Mouse (Mus musculus): ENCODE results near the gene Canx. TPM values are rescaled to one million over a fixed set of nuclear protein-coding genes. Genes with fewer than 3 reads are reported as not detected.
"Not testable (repeated sequence)": the region's sequence is repeated elsewhere in the genome, so short reads cannot be mapped to it uniquely, and the experiment has no call there.

Canx gene
- total RNA-seq, 2 experiments from 2014 or later, result 411 to 425 TPM

GRCm38 (mm10) chr11:50336126-50336525 lies 10.7 kb upstream of the Canx start:
- no peak for DNase-seq (ENCODE audit: low spot score in 2 of 2)

GRCm38 (mm10) chr11:50333181-50333580 lies 7.7 kb upstream of the Canx start:
- no peak for DNase-seq (ENCODE audit: low spot score in 2 of 2)

- no peak for DNase-seq (ENCODE audit: low spot score in 2 of 2)
Measured at GRCm38 (mm10) chr11:50329378-50329777, 3.9 kb upstream of the Canx start.

- no peak for DNase-seq (ENCODE audit: low spot score in 2 of 2)
Measured at GRCm38 (mm10) chr11:50328075-50328625, 2.7 kb upstream of the Canx start.

GRCm38 (mm10) chr11:50326302-50326966 lies 961 bp upstream of the Canx start:
- no peak for DNase-seq (ENCODE audit: low spot score in 2 of 2)

GRCm38 (mm10) chr11:50324751-50325471 lies 562 bp downstream of the Canx start:
- DNase-seq (ENCODE audit: low spot score in 2 of 2), result no peak

GRCm38 (mm10) chr11:50323843-50324242 lies 1.6 kb downstream of the Canx start:
- no peak for DNase-seq (ENCODE audit: low spot score in 2 of 2)

GRCm38 (mm10) chr11:50322345-50322744 lies 3.1 kb downstream of the Canx start:
- DNase-seq (ENCODE audit: low spot score in 2 of 2), result no peak

GRCm38 (mm10) chr11:50321239-50321638 lies 4.2 kb downstream of the Canx start:
- DNase-seq (ENCODE audit: low spot score in 2 of 2), result no peak

GRCm38 (mm10) chr11:50319343-50319742 lies 6.1 kb downstream of the Canx start:
- not testable (repeated sequence) for DNase-seq (ENCODE audit: low spot score in 2 of 2)

- DNase-seq (ENCODE audit: low spot score in 2 of 2), result no peak
Measured at GRCm38 (mm10) chr11:50312803-50313202, 12.7 kb downstream of the Canx start.

- no peak for DNase-seq (ENCODE audit: low spot score in 2 of 2)
Measured at GRCm38 (mm10) chr11:50303406-50303805, 22.1 kb downstream of the Canx start.

GRCm38 (mm10) chr11:50292190-50292855 lies 33.1 kb downstream of the Canx start, which contains the start of gene Maml1:
Gene Maml1, minus strand, starts transcription at chr11:50292311.
- peak; percentile 97 to 99 for DNase-seq (ENCODE audit: low spot score in 2 of 2)

- peak; percentile 47 to 49 for DNase-seq (ENCODE audit: low spot score in 2 of 2)
Measured at GRCm38 (mm10) chr11:50291321-50292165, 33.9 kb downstream of the Canx start.

- no peak for DNase-seq (ENCODE audit: low spot score in 2 of 2)
Measured at GRCm38 (mm10) chr11:50290486-50291225, 34.8 kb downstream of the Canx start.

GRCm38 (mm10) chr11:50286428-50286827 lies 39.0 kb downstream of the Canx start:
- DNase-seq (ENCODE audit: low spot score in 2 of 2), result no peak

- DNase-seq (ENCODE audit: low spot score in 2 of 2), result no peak
Measured at GRCm38 (mm10) chr11:50285696-50286095, 39.8 kb downstream of the Canx start.

- no peak for DNase-seq (ENCODE audit: low spot score in 2 of 2)
Measured at GRCm38 (mm10) chr11:50285263-50285662, 40.2 kb downstream of the Canx start.

- no peak for DNase-seq (ENCODE audit: low spot score in 2 of 2)
Measured at GRCm38 (mm10) chr11:50280053-50280452, 45.4 kb downstream of the Canx start.

- DNase-seq (ENCODE audit: low spot score in 2 of 2), result no peak
Measured at GRCm38 (mm10) chr11:50279005-50279404, 46.5 kb downstream of the Canx start.

All from layer of hippocampus, adult 18-20 months (tissue).